Mouse (Mus musculus): ENCODE results near the gene Srsf2. TPM values are rescaled to one million over a fixed set of nuclear protein-coding genes. Genes with fewer than 3 reads are reported as not detected.
A peak's percentile ranks its signal among the peaks of the same experiment; 100 is the strongest.

Gene Srsf2
- polyA plus RNA-seq, 1 experiment, result 214 TPM

GRCm38 (mm10) chr11:116854279-116854678, 1.4 kb upstream of the Srsf2 start:
- H3K4me1 ChIP-seq (ENCODE audit: control insufficient read depth, insufficient read depth, low read length), result 0 out of 2 replicates have a peak, but pooled peaks cover 3% of the 10 kb centered on the region
- peaks cover 17% of the 10 kb centered on the region for H3K36me3 ChIP-seq (ENCODE audit: control insufficient read depth, insufficient read depth, low read length)
- no peaks in the 10 kb centered on the region for H3K27me3 ChIP-seq (replicated peaks; ENCODE audit: control insufficient read depth, insufficient read depth, low read length)
- peak overlapping the region; percentile 84 for H3K4me3 ChIP-seq (ENCODE audit: insufficient read depth, low read depth, low read length)
- TF ChIP-seq CTCF (conservative IDR thresholded peaks at IDR 0.05; ENCODE audit: insufficient read depth, insufficient read length, low read depth, low read length), result no peak
- no peak for TF ChIP-seq POLR2A (IDR thresholded peaks at IDR 0.05; ENCODE audit: low read depth, low read length)
- no peak for DNase-seq
- WGBS, result 12% methylated on average over 10 of the region's 10 CpGs
- H3K27ac ChIP-seq (ENCODE audit: insufficient read depth, low read depth, low read length), result peak overlapping the region; percentile 61; the same call in 1 of the 2 replicates

GRCm38 (mm10) chr11:116853512-116853928, 626 bp upstream of the Srsf2 start:
- no peaks in the 10 kb centered on the region for H3K27me3 ChIP-seq (replicated peaks; ENCODE audit: control insufficient read depth, insufficient read depth, low read length)
- H3K27ac ChIP-seq (ENCODE audit: insufficient read depth, low read depth, low read length), result peak overlapping the region; percentile 81
- peak overlapping the region; percentile 84 for H3K4me3 ChIP-seq (ENCODE audit: insufficient read depth, low read depth, low read length)
- peaks cover 21% of the 10 kb centered on the region for H3K36me3 ChIP-seq (ENCODE audit: control insufficient read depth, insufficient read depth, low read length)
- peak; percentile 62 for TF ChIP-seq POLR2A (IDR thresholded peaks at IDR 0.05; ENCODE audit: low read depth, low read length)
- TF ChIP-seq CTCF (conservative IDR thresholded peaks at IDR 0.05; ENCODE audit: insufficient read depth, insufficient read length, low read depth, low read length), result no peak
- peak; percentile 99 for DNase-seq
- WGBS, result under 1% methylated on average over 36 of the region's 36 CpGs
- 0 out of 2 replicates have a peak, but pooled peaks cover 3% of the 10 kb centered on the region for H3K4me1 ChIP-seq (ENCODE audit: control insufficient read depth, insufficient read depth, low read length)

DNA sequence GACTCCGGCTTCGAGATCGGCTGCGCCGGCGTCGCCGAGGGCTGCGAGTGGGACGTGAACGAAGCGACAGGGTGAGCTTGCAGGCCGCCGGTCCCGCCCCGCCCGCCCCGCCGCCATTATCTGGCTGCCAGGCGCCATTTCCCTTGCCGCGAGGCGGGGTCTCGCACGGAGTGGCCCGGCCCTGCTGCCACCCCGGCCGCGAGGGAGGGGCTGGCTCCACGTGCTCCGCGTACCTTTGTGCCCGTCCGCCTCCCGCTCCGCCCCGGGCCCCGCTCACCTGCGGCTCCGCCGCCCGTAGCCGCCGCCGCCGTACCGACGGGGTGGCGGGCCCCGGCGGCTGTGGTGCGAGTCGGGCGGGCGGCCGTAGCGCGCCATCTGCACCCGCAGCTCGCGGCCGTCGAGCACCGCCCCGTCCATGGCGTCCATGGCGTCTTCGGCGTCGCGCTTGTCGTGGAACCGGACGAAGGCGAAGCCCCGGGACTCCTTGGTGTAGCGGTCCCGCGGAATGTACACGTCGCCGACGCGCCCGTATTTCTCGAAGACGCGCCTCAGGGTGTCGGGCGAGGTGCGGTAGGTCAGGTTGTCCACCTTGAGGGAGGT, 503 bp downstream of the Srsf2 start, which contains the start of gene Mfsd11:
Gene Mfsd11, plus strand, starts transcription at position 150 of the 600 bp plus-strand sequence.
- TF ChIP-seq POLR2A (IDR thresholded peaks at IDR 0.05; ENCODE audit: low read depth, low read length), result no peak
- no peak for TF ChIP-seq CTCF (conservative IDR thresholded peaks at IDR 0.05; ENCODE audit: insufficient read depth, insufficient read length, low read depth, low read length)
- Histone ChIP-seq H3K27ac (ENCODE audit: insufficient read depth, low read depth, low read length) (peak within 1 kb of the TSS; percentile 98), H3K4me3 (ENCODE audit: insufficient read depth, low read depth, low read length) (peak within 1 kb of the TSS; percentile 92), H3K27me3 (replicated peaks; ENCODE audit: control insufficient read depth, insufficient read depth, low read length) (no peaks in the 10 kb centered on the region), H3K36me3 (ENCODE audit: control insufficient read depth, insufficient read depth, low read length) (peaks cover 22% of the 10 kb centered on the region), H3K4me1 (ENCODE audit: control insufficient read depth, insufficient read depth, low read length) (0 out of 2 replicates have a peak, but pooled peaks cover 3% of the 10 kb centered on the region)
- 1% methylated on average over 85 of the region's 91 CpGs for WGBS
- DNase-seq, result peak; percentile 88

GRCm38 (mm10) chr11:116851576-116852290, 1.2 kb downstream of the Srsf2 start:
- TF ChIP-seq POLR2A (IDR thresholded peaks at IDR 0.05; ENCODE audit: low read depth, low read length) (peak; percentile 10), CTCF (conservative IDR thresholded peaks at IDR 0.05; ENCODE audit: insufficient read depth, insufficient read length, low read depth, low read length) (no peak)
- peak overlapping the region; percentile 98 for H3K27ac ChIP-seq (ENCODE audit: insufficient read depth, low read depth, low read length)
- no peaks in the 10 kb centered on the region for H3K27me3 ChIP-seq (replicated peaks; ENCODE audit: control insufficient read depth, insufficient read depth, low read length)
- DNase-seq, result peak; percentile 79
- peaks cover 22% of the 10 kb centered on the region for H3K36me3 ChIP-seq (ENCODE audit: control insufficient read depth, insufficient read depth, low read length)
- WGBS, result 1% methylated on average over 29 of the region's 29 CpGs
- 0 out of 2 replicates have a peak, but pooled peaks cover 3% of the 10 kb centered on the region for H3K4me1 ChIP-seq (ENCODE audit: control insufficient read depth, insufficient read depth, low read length)
- H3K4me3 ChIP-seq (ENCODE audit: insufficient read depth, low read depth, low read length), result peak overlapping the region; percentile 92

DNA sequence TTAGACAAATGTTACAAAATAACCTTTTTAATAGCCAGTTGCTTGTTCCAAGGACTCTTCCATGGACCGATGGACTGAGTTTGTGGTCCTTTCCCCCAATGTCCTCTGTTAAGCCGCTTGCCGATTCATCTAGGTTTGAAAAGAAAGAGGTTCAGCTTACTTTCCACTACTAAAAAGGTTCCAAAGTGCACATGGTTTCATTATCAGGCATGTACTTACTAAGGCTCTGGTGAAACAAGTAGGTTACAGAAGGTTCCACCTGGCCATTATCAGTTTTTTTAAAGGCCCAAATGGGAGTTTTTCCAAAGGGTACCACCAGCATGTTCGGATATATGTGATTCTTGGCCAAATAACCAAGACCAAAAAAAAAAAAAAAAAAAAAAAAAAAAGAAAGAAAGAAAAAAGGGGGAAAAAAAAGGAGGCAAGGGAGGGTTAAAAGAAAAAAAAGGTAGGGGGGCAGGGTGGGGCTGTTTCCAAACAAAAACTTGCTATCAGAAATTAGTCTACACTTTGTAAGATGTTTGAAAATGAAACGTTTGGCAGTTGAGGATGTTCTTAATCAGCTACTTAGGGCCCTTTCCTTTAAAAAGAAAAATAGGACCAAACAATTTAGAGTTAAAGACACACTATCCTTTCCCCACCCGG, 1.9 kb downstream of the Srsf2 start:
- H3K36me3 ChIP-seq (ENCODE audit: control insufficient read depth, insufficient read depth, low read length), result peaks cover 22% of the 10 kb centered on the region
- DNase-seq, result peak; percentile 19
- H3K27me3 ChIP-seq (replicated peaks; ENCODE audit: control insufficient read depth, insufficient read depth, low read length), result no peaks in the 10 kb centered on the region
- no peak for TF ChIP-seq POLR2A (IDR thresholded peaks at IDR 0.05; ENCODE audit: low read depth, low read length)
- no peak for TF ChIP-seq CTCF (conservative IDR thresholded peaks at IDR 0.05; ENCODE audit: insufficient read depth, insufficient read length, low read depth, low read length)
- 0 out of 2 replicates have a peak, but pooled peaks cover 3% of the 10 kb centered on the region for H3K4me1 ChIP-seq (ENCODE audit: control insufficient read depth, insufficient read depth, low read length)
- WGBS, result 6% methylated on average over 6 of the region's 6 CpGs
- no peak overlapping the region; the same call in 1 of the 2 replicates for H3K27ac ChIP-seq (ENCODE audit: insufficient read depth, low read depth, low read length)
- peak overlapping the region; percentile 92; the same call in 1 of the 2 replicates for H3K4me3 ChIP-seq (ENCODE audit: insufficient read depth, low read depth, low read length)

- 20% methylated on average over 4 of the region's 4 CpGs for whole genome bisulfite sequencing
- Histone ChIP-seq H3K27ac (ENCODE audit: insufficient read depth, low read depth, low read length) (no peak overlapping the region), H3K4me3 (ENCODE audit: insufficient read depth, low read depth, low read length) (peak overlapping the region; percentile 33; the same call in 1 of the 2 replicates), H3K36me3 (ENCODE audit: control insufficient read depth, insufficient read depth, low read length) (peaks cover 22% of the 10 kb centered on the region), H3K27me3 (replicated peaks; ENCODE audit: control insufficient read depth, insufficient read depth, low read length) (no peaks in the 10 kb centered on the region), H3K4me1 (ENCODE audit: control insufficient read depth, insufficient read depth, low read length) (0 out of 2 replicates have a peak, but pooled peaks cover 3% of the 10 kb centered on the region)
- DNase-seq, result no peak
- no peak for TF ChIP-seq CTCF (conservative IDR thresholded peaks at IDR 0.05; ENCODE audit: insufficient read depth, insufficient read length, low read depth, low read length)
- no peak for TF ChIP-seq POLR2A (IDR thresholded peaks at IDR 0.05; ENCODE audit: low read depth, low read length)
These were observed 2.8 kb downstream of the Srsf2 start for GRCm38 (mm10) chr11:116850085-116850484.
